Mouse (Mus musculus): ENCODE results near the gene Msx1. TPM values are rescaled to one million over a fixed set of nuclear protein-coding genes. Genes with fewer than 3 reads are reported as not detected.
A peak's percentile ranks its signal among the peaks of the same experiment; 100 is the strongest.
"Not testable (repeated sequence)": the region's sequence is repeated elsewhere in the genome, so short reads cannot be mapped to it uniquely, and the experiment has no call there.

Msx1 gene
- total RNA-seq (2014; fragmentation: Nextera tagmentation) = not detected in 2 replicates
- not detected in 2 replicates for total RNA-seq (2017)

GRCm38 (mm10) chr5:37824461-37824795 lies at the start of gene Msx1:
Gene Msx1, minus strand, starts transcription at chr5:37824583.
- peak; percentile 85 for ATAC-seq (replicated peaks; ENCODE audit: low FRiP score, low TSS enrichment, poor library complexity, severe bottlenecking)

GRCm38 (mm10) chr5:37865471-37865870 lies 41.1 kb upstream of the Msx1 start:
- ATAC-seq (replicated peaks; ENCODE audit: low FRiP score, low TSS enrichment, poor library complexity, severe bottlenecking) = no peak

- no peak for ATAC-seq (replicated peaks; ENCODE audit: low FRiP score, low TSS enrichment, poor library complexity, severe bottlenecking)
Observed at GRCm38 (mm10) chr5:37864309-37864708, 39.9 kb upstream of the Msx1 start.

- no peak for ATAC-seq (replicated peaks; ENCODE audit: low FRiP score, low TSS enrichment, poor library complexity, severe bottlenecking)
Observed at GRCm38 (mm10) chr5:37860846-37861245, 36.5 kb upstream of the Msx1 start.

GRCm38 (mm10) chr5:37860151-37860721 lies 35.9 kb upstream of the Msx1 start:
- no peak for ATAC-seq (replicated peaks; ENCODE audit: low FRiP score, low TSS enrichment, poor library complexity, severe bottlenecking)

GRCm38 (mm10) chr5:37857763-37858545 lies 33.6 kb upstream of the Msx1 start:
- no peak for ATAC-seq (replicated peaks; ENCODE audit: low FRiP score, low TSS enrichment, poor library complexity, severe bottlenecking)

GRCm38 (mm10) chr5:37856057-37856456 lies 31.7 kb upstream of the Msx1 start:
- ATAC-seq (replicated peaks; ENCODE audit: low FRiP score, low TSS enrichment, poor library complexity, severe bottlenecking) = no peak

GRCm38 (mm10) chr5:37854233-37854632 lies 29.9 kb upstream of the Msx1 start:
- no peak for ATAC-seq (replicated peaks; ENCODE audit: low FRiP score, low TSS enrichment, poor library complexity, severe bottlenecking)

- no peak for ATAC-seq (replicated peaks; ENCODE audit: low FRiP score, low TSS enrichment, poor library complexity, severe bottlenecking)
Observed at GRCm38 (mm10) chr5:37851305-37851982, 27.1 kb upstream of the Msx1 start.

GRCm38 (mm10) chr5:37848991-37849719 lies 24.8 kb upstream of the Msx1 start:
- no peak for ATAC-seq (replicated peaks; ENCODE audit: low FRiP score, low TSS enrichment, poor library complexity, severe bottlenecking)

GRCm38 (mm10) chr5:37836267-37836646 lies 11.9 kb upstream of the Msx1 start:
- ATAC-seq (replicated peaks; ENCODE audit: low FRiP score, low TSS enrichment, poor library complexity, severe bottlenecking) = no peak

GRCm38 (mm10) chr5:37835590-37836266 lies 11.3 kb upstream of the Msx1 start:
- ATAC-seq (replicated peaks; ENCODE audit: low FRiP score, low TSS enrichment, poor library complexity, severe bottlenecking) = no peak

GRCm38 (mm10) chr5:37832766-37833165 lies 8.4 kb upstream of the Msx1 start:
- ATAC-seq (replicated peaks; ENCODE audit: low FRiP score, low TSS enrichment, poor library complexity, severe bottlenecking) = no peak

- ATAC-seq (replicated peaks; ENCODE audit: low FRiP score, low TSS enrichment, poor library complexity, severe bottlenecking) = no peak
Observed at GRCm38 (mm10) chr5:37832031-37832430, 7.6 kb upstream of the Msx1 start.

GRCm38 (mm10) chr5:37830436-37830835 lies 6.1 kb upstream of the Msx1 start:
- ATAC-seq (replicated peaks; ENCODE audit: low FRiP score, low TSS enrichment, poor library complexity, severe bottlenecking) = not testable (repeated sequence)

- ATAC-seq (replicated peaks; ENCODE audit: low FRiP score, low TSS enrichment, poor library complexity, severe bottlenecking) = no peak
Observed at GRCm38 (mm10) chr5:37829926-37830325, 5.5 kb upstream of the Msx1 start.

- no peak for ATAC-seq (replicated peaks; ENCODE audit: low FRiP score, low TSS enrichment, poor library complexity, severe bottlenecking)
Observed at GRCm38 (mm10) chr5:37829296-37829670, 4.9 kb upstream of the Msx1 start.

GRCm38 (mm10) chr5:37828591-37829295 lies 4.4 kb upstream of the Msx1 start:
- ATAC-seq (replicated peaks; ENCODE audit: low FRiP score, low TSS enrichment, poor library complexity, severe bottlenecking) = no peak

GRCm38 (mm10) chr5:37828001-37828400 lies 3.6 kb upstream of the Msx1 start:
- ATAC-seq (replicated peaks; ENCODE audit: low FRiP score, low TSS enrichment, poor library complexity, severe bottlenecking) = no peak
